Mouse (Mus musculus) yolk sac, embryonic 10.5 days (tissue): ENCODE data around the gene Ak5.

Source experiments
- DNase-seq: peaks from one replicate; pipeline ENCODE4 v3.0.0-alpha.2; 2017; ENCODE audit warnings: low spot score

Gene Ak5

GRCm38 (mm10) chr3:152432677-152433076 is 235.5 kb downstream of the Ak5 start:
- DNase-seq = no peak

DNA sequence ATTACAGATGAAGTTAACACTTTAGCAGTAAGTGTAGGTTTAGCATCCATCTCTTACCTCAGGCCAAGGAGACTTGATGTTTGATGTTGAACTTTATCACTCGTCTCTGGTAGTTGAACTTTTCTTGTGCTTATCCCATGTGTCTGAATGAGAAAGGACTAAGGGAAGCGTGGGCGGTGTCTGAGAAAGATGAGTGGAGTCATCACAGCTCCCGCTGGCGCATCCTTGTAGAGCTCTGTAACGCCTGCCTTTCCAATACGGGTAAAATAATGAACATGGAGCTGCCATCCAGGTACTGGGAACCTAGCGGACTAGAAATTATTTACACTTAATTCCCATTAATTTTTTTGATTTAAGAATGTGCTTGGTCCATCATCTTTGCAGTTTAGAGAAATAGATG is 239.2 kb downstream of the Ak5 start:
- no peak for DNase-seq
